Mouse (Mus musculus) heart, embryonic 16.5 days (tissue): Measurements from ENCODE around the gene Slc35a3. TPM values are rescaled to one million over a fixed set of nuclear protein-coding genes. Genes with fewer than 3 reads are reported as not detected.

Experiments
- ATAC-seq: fragments of 200-750 bp; cut with Nextera tagmentation; replicated peaks from 2 replicates; pipeline ENCODE4 v1.8.0; 2017; ENCODE audit warnings: moderate number of reproducible peaks; ENCODE audit not compliant: insufficient read depth, low FRiP score; ENCODE audit errors: extremely low read depth
- H3K27ac ChIP-seq: fragments of 300-500 bp; sonication (generic); 2 replicates; pipeline ENCODE4 v1.5.1; 2014; ENCODE audit warnings: mild to moderate bottlenecking, low read length, control low read depth, moderate library complexity
- H3K27me3 ChIP-seq: fragments of 300-500 bp; sonication (generic); 2 replicates; pipeline ENCODE4 v1.6.1; 2014; ENCODE audit warnings: low read length, mixed read lengths; ENCODE audit not compliant: control insufficient read depth, insufficient read depth
- H3K36me3 ChIP-seq: fragments of 300-500 bp; sonication (generic); 2 replicates; pipeline ENCODE4 v1.6.1; 2014; ENCODE audit not compliant: control insufficient read depth, insufficient read depth
- H3K4me1 ChIP-seq: fragments of 300-500 bp; sonication (generic); 2 replicates; pipeline ENCODE4 v1.6.1; 2014; ENCODE audit warnings: low read length, mixed read lengths; ENCODE audit not compliant: control insufficient read depth, insufficient read depth
- H3K4me2 ChIP-seq: fragments of 300-500 bp; sonication (generic); 2 replicates; pipeline ENCODE4 v1.6.1; 2014; ENCODE audit warnings: low read depth, mild to moderate bottlenecking, control low read depth, low read length
- H3K4me3 ChIP-seq: fragments of 300-500 bp; sonication (generic); 2 replicates; pipeline ENCODE4 v1.5.1; 2014; ENCODE audit warnings: mild to moderate bottlenecking, control low read depth, low read length
- H3K9ac ChIP-seq: fragments of 300-500 bp; sonication (generic); 2 replicates; pipeline ENCODE4 v1.6.1; 2014; ENCODE audit warnings: low read length, control low read depth
- H3K9me3 ChIP-seq: fragments of 300-500 bp; sonication (generic); replicated peaks from 2 replicates; pipeline ENCODE4 v1.6.1; 2016; ENCODE audit warnings: low read length; ENCODE audit not compliant: control insufficient read depth
- WGBS: fragments of 180-500 bp; shearing (Covaris S2); extraction: QIAGEN DNeasy Blood & Tissue Kit; methylation state at CpG from one replicate; pipeline ENCODE4 v1.1.7; 2014; 5-methylcytosine and 5-hydroxymethylcytosine counted together
- polyA plus RNA-seq: library from polyadenylated mRNA; unstranded; fragments of >200 nt; fragmentation: Nextera tagmentation; extraction: Ambion mirVana; gene quantifications from 2 replicates; pipeline ENCODE4 v1.2.1, GENCODE M21; 2015

Slc35a3 gene
- polyA plus RNA-seq, 1 experiment from 2014 or later: 9.5 TPM

GRCm38 (mm10) chr3:116729483-116730174 lies 17.0 kb upstream of the Slc35a3 start:
- no peak overlapping the region for H3K9ac ChIP-seq
- 73% methylated on average over 2 of the region's 2 CpGs for WGBS
- H3K27ac ChIP-seq: no peak overlapping the region

GRCm38 (mm10) chr3:116726807-116727206 lies 14.2 kb upstream of the Slc35a3 start:
- no peak overlapping the region for H3K27ac ChIP-seq
- H3K9ac ChIP-seq: no peak overlapping the region
- no peak overlapping the region; the same call in 1 of the 2 replicates for H3K4me2 ChIP-seq
- H3K4me3 ChIP-seq: no peak overlapping the region
- peak; percentile 78; the same call in 1 of the 2 replicates for ATAC-seq
- peaks cover 6% of the 10 kb centered on the region for H3K4me1 ChIP-seq
- WGBS: 48% methylated on average over 9 of the region's 9 CpGs
- H3K36me3 ChIP-seq: no peaks in the 10 kb centered on the region
- no peaks in the 10 kb centered on the region for H3K27me3 ChIP-seq
- H3K9me3 ChIP-seq: no peaks in the 10 kb centered on the region

More at GRCm38 (mm10) chr3:116729483-116730174, 17.0 kb upstream of the Slc35a3 start:
- no peak overlapping the region for H3K4me3 ChIP-seq
- H3K9me3 ChIP-seq: no peaks in the 10 kb centered on the region
- H3K4me2 ChIP-seq: no peak overlapping the region
- no peaks in the 10 kb centered on the region for H3K36me3 ChIP-seq
- no peaks in the 10 kb centered on the region for H3K27me3 ChIP-seq
- peaks cover 6% of the 10 kb centered on the region for H3K4me1 ChIP-seq
- no peak for ATAC-seq

GRCm38 (mm10) chr3:116723496-116724481 lies 11.2 kb upstream of the Slc35a3 start:
- peaks cover 6% of the 10 kb centered on the region for H3K4me1 ChIP-seq
- no peaks in the 10 kb centered on the region for H3K27me3 ChIP-seq
- no peak overlapping the region for H3K27ac ChIP-seq
- no peak overlapping the region for H3K4me3 ChIP-seq
- no peak overlapping the region for H3K4me2 ChIP-seq
- 62% methylated on average over 10 of the region's 10 CpGs for WGBS
- no peaks in the 10 kb centered on the region for H3K36me3 ChIP-seq
- no peak for ATAC-seq
- H3K9ac ChIP-seq: no peak overlapping the region
- no peaks in the 10 kb centered on the region for H3K9me3 ChIP-seq

GRCm38 (mm10) chr3:116722980-116723379 lies 10.3 kb upstream of the Slc35a3 start:
- no peak overlapping the region for H3K27ac ChIP-seq

GRCm38 (mm10) chr3:116718951-116719350 lies 6.3 kb upstream of the Slc35a3 start:
- Histone ChIP-seq H3K4me1 (no peaks in the 10 kb centered on the region), H3K36me3 (no peaks in the 10 kb centered on the region), H3K9me3 (no peaks in the 10 kb centered on the region), H3K27me3 (no peaks in the 10 kb centered on the region), H3K4me2 (no peak overlapping the region), H3K9ac (no peak overlapping the region), H3K4me3 (no peak overlapping the region), H3K27ac (no peak overlapping the region)
- 50% methylated on average over 3 of the region's 3 CpGs for whole genome bisulfite sequencing
- no peak for ATAC-seq

More at GRCm38 (mm10) chr3:116722980-116723379, 10.3 kb upstream of the Slc35a3 start:
- no peak overlapping the region for H3K9ac ChIP-seq
- WGBS: 68% methylated on average over 4 of the region's 4 CpGs
- H3K4me3 ChIP-seq: no peak overlapping the region
- no peak for ATAC-seq
- peaks cover 6% of the 10 kb centered on the region for H3K4me1 ChIP-seq
- H3K36me3 ChIP-seq: no peaks in the 10 kb centered on the region
- H3K4me2 ChIP-seq: no peak overlapping the region
- H3K27me3 ChIP-seq: no peaks in the 10 kb centered on the region
- no peaks in the 10 kb centered on the region for H3K9me3 ChIP-seq

GRCm38 (mm10) chr3:116713031-116713430 lies 400 bp upstream of the Slc35a3 start:
- WGBS: 34% methylated on average over 5 of the region's 5 CpGs
- Histone ChIP-seq H3K4me2 (peak overlapping the region; percentile 85), H3K4me3 (peak overlapping the region; percentile 99), H3K27ac (no peak overlapping the region), H3K27me3 (no peaks in the 10 kb centered on the region), H3K36me3 (no peaks in the 10 kb centered on the region), H3K9me3 (no peaks in the 10 kb centered on the region), H3K4me1 (peaks cover 15% of the 10 kb centered on the region), H3K9ac (no peak overlapping the region; the same call in 1 of the 2 replicates)
- ATAC-seq: no peak

- Histone ChIP-seq H3K9me3 (no peaks in the 10 kb centered on the region), H3K4me1 (peaks cover 15% of the 10 kb centered on the region), H3K9ac (peak overlapping the region; percentile 97), H3K4me3 (peak overlapping the region; percentile 99), H3K36me3 (no peaks in the 10 kb centered on the region), H3K4me2 (peak overlapping the region; percentile 85), H3K27ac (peak overlapping the region; percentile 82), H3K27me3 (no peaks in the 10 kb centered on the region)
- ATAC-seq: peak; percentile 89
- under 1% methylated on average over 80 of the region's 85 CpGs for WGBS
These were observed 801 bp downstream of the Slc35a3 start for GRCm38 (mm10) chr3:116711624-116712435.

- H3K27me3 ChIP-seq: no peaks in the 10 kb centered on the region
- peak overlapping the region; percentile 85 for H3K4me2 ChIP-seq
- peak overlapping the region; percentile 49; the same call in 1 of the 2 replicates for H3K9ac ChIP-seq
- H3K27ac ChIP-seq: no peak overlapping the region
- no peaks in the 10 kb centered on the region for H3K9me3 ChIP-seq
- no peaks in the 10 kb centered on the region for H3K36me3 ChIP-seq
- WGBS: 24% methylated on average over 9 of the region's 9 CpGs
- ATAC-seq: no peak
- H3K4me3 ChIP-seq: peak overlapping the region; percentile 99
- peaks cover 15% of the 10 kb centered on the region for H3K4me1 ChIP-seq
These were observed 1.7 kb downstream of the Slc35a3 start for GRCm38 (mm10) chr3:116710941-116711340.
